Mouse (Mus musculus): ENCODE results near the gene Agpat1. TPM values are rescaled to one million over a fixed set of nuclear protein-coding genes. Genes with fewer than 3 reads are reported as not detected.
A peak's percentile ranks its signal among the peaks of the same experiment; 100 is the strongest.

The Agpat1 gene
- polyA plus RNA-seq, 1 experiment = 172 TPM

GRCm38 (mm10) chr17:34635671-34636070 is 31.6 kb downstream of the Agpat1 start:
- DNase-seq = no peak

GRCm38 (mm10) chr17:34637459-34637858 is 33.4 kb downstream of the Agpat1 start:
- Histone ChIP-seq H3K4me1 (ENCODE audit: control insufficient read depth, insufficient read depth, low read length) (no peaks in the 10 kb centered on the region; the same call in 1 of the 2 replicates), H3K4me3 (replicated peaks; ENCODE audit: extremely low read depth, low read depth, low read length) (no peak overlapping the region)
- TF ChIP-seq CTCF (IDR thresholded peaks at IDR 0.05; ENCODE audit: insufficient read depth, low read length) (no peak), POLR2A (IDR thresholded peaks at IDR 0.05; ENCODE audit: borderline replicate concordance, extremely low read depth, low read depth, low read length) (no peak)
- no peak for DNase-seq
- 52% methylated on average over 3 of the region's 3 CpGs for WGBS

More at GRCm38 (mm10) chr17:34635671-34636070, 31.6 kb downstream of the Agpat1 start:
- TF ChIP-seq CTCF (IDR thresholded peaks at IDR 0.05; ENCODE audit: insufficient read depth, low read length) (no peak), POLR2A (IDR thresholded peaks at IDR 0.05; ENCODE audit: borderline replicate concordance, extremely low read depth, low read depth, low read length) (no peak)
- 58% methylated on average over 2 of the region's 2 CpGs for WGBS
- peaks cover 9% of the 10 kb centered on the region for H3K4me1 ChIP-seq (ENCODE audit: control insufficient read depth, insufficient read depth, low read length)
- H3K4me3 ChIP-seq (replicated peaks; ENCODE audit: extremely low read depth, low read depth, low read length) = no peak overlapping the region

- TF ChIP-seq CTCF (IDR thresholded peaks at IDR 0.05; ENCODE audit: insufficient read depth, low read length) = no peak
- TF ChIP-seq POLR2A (IDR thresholded peaks at IDR 0.05; ENCODE audit: borderline replicate concordance, extremely low read depth, low read depth, low read length) = no peak
- no peak for DNase-seq
- H3K4me1 ChIP-seq (ENCODE audit: control insufficient read depth, insufficient read depth, low read length) = no peaks in the 10 kb centered on the region; the same call in 1 of the 2 replicates
- 82% methylated on average over 7 of the region's 7 CpGs for WGBS
- no peak overlapping the region for H3K4me3 ChIP-seq (replicated peaks; ENCODE audit: extremely low read depth, low read depth, low read length)
Observed at GRCm38 (mm10) chr17:34639461-34640255, 35.6 kb downstream of the Agpat1 start.

GRCm38 (mm10) chr17:34640778-34641601 is 36.9 kb downstream of the Agpat1 start:
- Histone ChIP-seq H3K4me1 (ENCODE audit: control insufficient read depth, insufficient read depth, low read length) (peaks cover 5% of the 10 kb centered on the region), H3K4me3 (replicated peaks; ENCODE audit: extremely low read depth, low read depth, low read length) (no peak overlapping the region)
- peak; percentile 10; the same call in 1 of the 2 replicates for TF ChIP-seq CTCF (IDR thresholded peaks at IDR 0.05; ENCODE audit: insufficient read depth, low read length)
- TF ChIP-seq POLR2A (IDR thresholded peaks at IDR 0.05; ENCODE audit: borderline replicate concordance, extremely low read depth, low read depth, low read length) = no peak
- 24% methylated on average over 11 of the region's 11 CpGs for WGBS
- no peak for DNase-seq

- H3K4me1 ChIP-seq (ENCODE audit: control insufficient read depth, insufficient read depth, low read length) = peaks cover 5% of the 10 kb centered on the region
- no peak for DNase-seq
- H3K4me3 ChIP-seq (replicated peaks; ENCODE audit: extremely low read depth, low read depth, low read length) = no peak overlapping the region
- TF ChIP-seq POLR2A (IDR thresholded peaks at IDR 0.05; ENCODE audit: borderline replicate concordance, extremely low read depth, low read depth, low read length) (no peak), CTCF (IDR thresholded peaks at IDR 0.05; ENCODE audit: insufficient read depth, low read length) (no peak)
- 67% methylated on average over 3 of the region's 3 CpGs for WGBS
Observed at GRCm38 (mm10) chr17:34641945-34642344, 37.9 kb downstream of the Agpat1 start.

- Histone ChIP-seq H3K4me3 (replicated peaks; ENCODE audit: extremely low read depth, low read depth, low read length) (no peak overlapping the region), H3K4me1 (ENCODE audit: control insufficient read depth, insufficient read depth, low read length) (peaks cover 5% of the 10 kb centered on the region)
- WGBS = 84% methylated on average over 4 of the region's 4 CpGs
- DNase-seq = no peak
- TF ChIP-seq CTCF (IDR thresholded peaks at IDR 0.05; ENCODE audit: insufficient read depth, low read length) = no peak
- no peak for TF ChIP-seq POLR2A (IDR thresholded peaks at IDR 0.05; ENCODE audit: borderline replicate concordance, extremely low read depth, low read depth, low read length)
Observed at GRCm38 (mm10) chr17:34643379-34643778, 39.3 kb downstream of the Agpat1 start.

- DNase-seq = no peak
- TF ChIP-seq CTCF (IDR thresholded peaks at IDR 0.05; ENCODE audit: insufficient read depth, low read length) (no peak), POLR2A (IDR thresholded peaks at IDR 0.05; ENCODE audit: borderline replicate concordance, extremely low read depth, low read depth, low read length) (no peak)
- H3K4me3 ChIP-seq (replicated peaks; ENCODE audit: extremely low read depth, low read depth, low read length) = no peak overlapping the region
- H3K4me1 ChIP-seq (ENCODE audit: control insufficient read depth, insufficient read depth, low read length) = peaks cover 5% of the 10 kb centered on the region
- WGBS = 71% methylated on average over 10 of the region's 10 CpGs
Observed at GRCm38 (mm10) chr17:34643944-34644343, 39.9 kb downstream of the Agpat1 start.

- peak within 1 kb of the TSS; percentile 73 for H3K4me3 ChIP-seq (replicated peaks; ENCODE audit: extremely low read depth, low read depth, low read length)
- DNase-seq = peak; percentile 96
- H3K4me1 ChIP-seq (ENCODE audit: control insufficient read depth, insufficient read depth, low read length) = peaks cover 5% of the 10 kb centered on the region
- TF ChIP-seq POLR2A (IDR thresholded peaks at IDR 0.05; ENCODE audit: borderline replicate concordance, extremely low read depth, low read depth, low read length) = peak; percentile 51; the same call in 1 of the 2 replicates
- TF ChIP-seq CTCF (IDR thresholded peaks at IDR 0.05; ENCODE audit: insufficient read depth, low read length) = no peak
- WGBS = under 1% methylated on average over 16 of the region's 16 CpGs
Observed at GRCm38 (mm10) chr17:34644608-34645007, 40.5 kb downstream of the Agpat1 start, which contains the start of gene Fkbpl. Fkbpl (plus strand) TSS chr17:34644764.

GRCm38 (mm10) chr17:34645256-34645829 is 41.3 kb downstream of the Agpat1 start:
- Histone ChIP-seq H3K4me1 (ENCODE audit: control insufficient read depth, insufficient read depth, low read length) (peaks cover 5% of the 10 kb centered on the region), H3K4me3 (replicated peaks; ENCODE audit: extremely low read depth, low read depth, low read length) (peak overlapping the region; percentile 73)
- TF ChIP-seq POLR2A (IDR thresholded peaks at IDR 0.05; ENCODE audit: borderline replicate concordance, extremely low read depth, low read depth, low read length) (no peak), CTCF (IDR thresholded peaks at IDR 0.05; ENCODE audit: insufficient read depth, low read length) (no peak)
- no peak for DNase-seq
- 42% methylated on average over 10 of the region's 10 CpGs for WGBS

Data from lung, adult 2 months (tissue).